Mouse (Mus musculus) C2C12 (cell line): ENCODE data around the gene Elmod2.

Experiments
- CTCF ChIP-seq: IDR thresholded peaks from one replicate; pipeline ENCODE4 v1.5.1; 2011; ENCODE audit not compliant: control insufficient read depth, insufficient read depth, insufficient read length
- MAX ChIP-seq: IDR thresholded peaks from one replicate; pipeline ENCODE4 v1.6.1; 2011; ENCODE audit warnings: mild to moderate bottlenecking, control low read depth
- MYOD1 ChIP-seq: IDR thresholded peaks from one replicate; pipeline ENCODE4 v1.6.1; 2011; ENCODE audit warnings: low read depth; ENCODE audit not compliant: control insufficient read depth, insufficient read length
- USF1 ChIP-seq: IDR thresholded peaks from one replicate; pipeline ENCODE4 v1.6.1; 2011; ENCODE audit warnings: low read depth, mild to moderate bottlenecking, control low read depth, moderate library complexity

DNA sequence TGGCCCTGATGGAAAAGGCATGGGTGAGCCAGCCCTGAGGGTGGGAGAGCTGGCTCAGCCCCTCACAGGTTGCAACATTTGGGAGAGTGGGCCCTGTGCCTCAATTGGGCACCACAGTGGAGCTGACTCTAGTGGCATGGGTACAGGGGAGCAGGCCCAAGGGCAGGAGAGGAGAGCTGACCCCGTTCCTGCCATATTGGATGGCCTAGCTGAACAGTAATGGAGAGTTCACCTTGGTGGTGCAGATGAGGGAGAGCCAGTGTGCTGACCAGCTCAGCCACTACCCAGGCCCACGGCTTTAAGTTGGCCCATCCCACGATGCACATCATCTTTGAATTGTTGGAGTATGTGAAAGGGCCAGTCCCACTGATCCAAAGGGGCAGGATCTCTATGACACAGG is 9.8 kb upstream of the Elmod2 start:
- TF ChIP-seq CTCF (no peak), USF1 (no peak), MYOD1 (no peak), MAX (no peak)
